Comparison of ENCODE assay signal across 13 mouse cellular contexts in genomic region chr7:12156463-12156862, GRCm38 (mm10). TPM values are rescaled to one million over a fixed set of nuclear protein-coding genes. Genes with fewer than 3 reads are reported as not detected.
"Had no signal": no experiment of that assay in that cellular context is flagged by ENCODE, and none has a peak within 500 bp of the region (broad histone marks: within the 10 kb centered on the region; RNA-seq: fewer than 3 reads in every experiment).

No protein-coding gene starts in this region.

RNA-seq across cellular contexts. Expression of gene Vmn1r78, which starts 6.4 kb away (rescaled TPM):
- polyA plus RNA-seq: neural tube, embryonic 13.5 days; neural tube, embryonic 14.5 days; neural tube, embryonic 15.5 days; small intestine, adult 2 months; spleen, adult 2 months; stomach, embryonic 14.5 days; stomach, embryonic 15.5 days; stomach, embryonic 16.5 days; stomach, postnatal 0 days; testis, adult 2 months; thymus, adult 2 months; thymus, postnatal 0 days; urinary bladder, adult 2 months had no signal

RNA-seq across cellular contexts. Expression of gene Vmn1r79, which starts 14.6 kb away (rescaled TPM):
- polyA plus RNA-seq: neural tube, embryonic 13.5 days; neural tube, embryonic 14.5 days; neural tube, embryonic 15.5 days; small intestine, adult 2 months; stomach, embryonic 14.5 days; stomach, embryonic 15.5 days; stomach, embryonic 16.5 days; stomach, postnatal 0 days; testis, adult 2 months; thymus, adult 2 months; thymus, postnatal 0 days; urinary bladder, adult 2 months had no signal

RNA-seq across cellular contexts. Expression of gene Vmn1r80, which starts 32.6 kb away (rescaled TPM):
- polyA plus RNA-seq: neural tube, embryonic 13.5 days; neural tube, embryonic 14.5 days; neural tube, embryonic 15.5 days; small intestine, adult 2 months; spleen, adult 2 months; stomach, embryonic 14.5 days; stomach, embryonic 15.5 days; stomach, embryonic 16.5 days; stomach, postnatal 0 days; testis, adult 2 months; thymus, adult 2 months; thymus, postnatal 0 days; urinary bladder, adult 2 months had no signal
